In the genomic region with DNA sequence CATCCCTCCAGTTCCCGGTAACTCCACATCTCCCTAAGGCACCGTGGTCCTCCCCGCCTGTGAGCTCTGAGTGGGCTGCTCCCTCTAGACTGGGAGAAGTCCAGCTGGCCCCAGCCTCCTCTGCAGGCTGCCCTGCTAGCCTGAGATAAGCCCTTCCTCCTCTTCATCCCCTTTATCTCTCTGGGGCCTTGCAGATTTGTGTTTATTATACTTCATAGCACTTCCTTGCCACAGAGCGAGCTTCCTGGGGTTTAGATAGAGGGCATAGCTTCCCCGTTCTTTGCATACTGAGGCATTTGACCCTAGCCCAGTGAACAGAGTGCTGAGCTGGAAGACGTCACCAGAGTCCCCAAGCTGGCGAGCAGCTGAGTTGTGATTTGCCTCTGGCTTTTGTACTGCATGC, we compare ENCODE assay signal across 9 mouse cellular contexts. TPM values are rescaled to one million over a fixed set of nuclear protein-coding genes. Genes with fewer than 3 reads are reported as not detected.
DNase-seq lines count a peak whose midpoint lies in the region; ATAC-seq lines count a peak whose summit lies in the region.
"Had no signal": no experiment of that assay in that cellular context is flagged by ENCODE, and none has a peak within 500 bp of the region (broad histone marks: within the 10 kb centered on the region; RNA-seq: fewer than 3 reads in every experiment).

No protein-coding gene starts in this region.

- H3K4me1 ChIP-seq in midbrain, embryonic 13.5 days (replicated peaks), result peaks cover 31% of the 10 kb centered on the region

- peak; percentile 67 for ATAC-seq in midbrain, embryonic 13.5 days

- no peaks in the 10 kb centered on the region for H3K27me3 ChIP-seq in midbrain, embryonic 13.5 days
- H3K27me3 ChIP-seq: CH12.LX had no signal

- H3K27ac ChIP-seq in midbrain, embryonic 13.5 days, result peak overlapping the region; percentile 53; the same call in 1 of the 2 replicates

- no peak overlapping the region for H3K9ac ChIP-seq in midbrain, embryonic 13.5 days (replicated peaks)

- DNase-seq in kidney, adult 9 months, result peak; percentile 52
- DNase-seq in kidney, adult 18-20 months, result no peak
- DNase-seq in heart, adult 18-20 months, result peak; percentile 52 to 66
- peak; percentile 60 for DNase-seq in kidney, postnatal 14 days
- no peak for DNase-seq in thymus, adult 18-20 months
- DNase-seq in frontal cortex, postnatal 25 days (ENCODE audit: low spot score in 2 of 2), result no peak
- DNase-seq in frontal cortex, postnatal 14 days (ENCODE audit: low spot score in 2 of 2), result no peak

- H3K36me3 ChIP-seq in midbrain, embryonic 13.5 days, result no peaks in the 10 kb centered on the region

- 34% methylated on average over 7 of the region's 7 CpGs for WGBS in midbrain, embryonic 13.5 days

- H3K9me3 ChIP-seq in midbrain, embryonic 13.5 days, result no peaks in the 10 kb centered on the region

- H3K4me2 ChIP-seq in midbrain, embryonic 13.5 days (replicated peaks), result no peak overlapping the region

- no peak overlapping the region for H3K4me3 ChIP-seq in midbrain, embryonic 13.5 days (replicated peaks)

RNA-seq across cellular contexts. Expression of a gene that starts 37.1 kb away (rescaled TPM):
- total RNA-seq in heart, adult 18-20 months (2021), result 10 to 100 TPM; 26.7 to 31.4 TPM
- polyA plus RNA-seq in midbrain, embryonic 13.5 days (2015; fragmentation: Nextera tagmentation; extraction: Ambion mirVana), result 74.5 and 84.4 TPM in 2 replicates

Comparison
In these comparisons a context has a peak if more than half of its experiments do, and no peak if none do; other contexts are left out.
1. DNase-seq: peak in kidney, adult 9 months (single experiment), heart, adult 18-20 months (2 of 2) and kidney, postnatal 14 days (single experiment); none in kidney, adult 18-20 months (single experiment), thymus, adult 18-20 months (0 of 2), frontal cortex, postnatal 25 days (0 of 2) and frontal cortex, postnatal 14 days (0 of 2).